ENCODE assay signal across 8 mouse cellular contexts in the genomic region with DNA sequence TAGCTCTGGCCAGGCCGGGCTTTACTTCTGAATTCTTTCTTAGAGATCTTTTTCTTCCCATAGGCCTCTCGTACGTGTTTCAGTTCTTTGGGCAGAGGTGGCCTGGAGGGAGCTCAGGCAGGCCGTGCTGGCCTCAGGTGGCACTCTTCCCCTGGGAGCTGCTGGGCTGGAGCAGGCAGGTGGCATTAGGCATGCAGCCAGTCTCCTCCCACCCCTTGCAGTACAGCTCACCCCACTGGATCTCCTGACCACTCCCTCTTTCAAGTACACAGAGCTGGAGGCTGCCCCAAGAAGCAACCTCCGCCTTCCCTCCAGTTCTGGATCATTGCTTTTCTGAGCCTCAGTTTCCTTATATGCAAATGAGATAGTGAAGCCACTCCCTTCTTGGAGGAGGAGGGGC. TPM values are rescaled to one million over a fixed set of nuclear protein-coding genes. Genes with fewer than 3 reads are reported as not detected.
A peak's percentile ranks its signal among the peaks of the same experiment; 100 is the strongest.
DNase-seq lines count a peak whose midpoint lies in the region; ATAC-seq lines count a peak whose summit lies in the region.

No protein-coding gene starts in this region.

- H3K9ac ChIP-seq in heart, embryonic 12.5 days: peak overlapping the region; percentile 17
- H3K9ac ChIP-seq in embryonic facial prominence, embryonic 13.5 days: no peak overlapping the region

- 39% methylated on average over 5 of the region's 5 CpGs for WGBS in heart, embryonic 12.5 days
- 28% methylated on average over 5 of the region's 5 CpGs for WGBS in embryonic facial prominence, embryonic 13.5 days

- no peaks in the 10 kb centered on the region for H3K36me3 ChIP-seq in heart, embryonic 12.5 days
- H3K36me3 ChIP-seq in embryonic facial prominence, embryonic 13.5 days: no peaks in the 10 kb centered on the region

- no peaks in the 10 kb centered on the region for H3K27me3 ChIP-seq in heart, embryonic 12.5 days (replicated peaks)
- 0 out of 2 replicates have a peak, but pooled peaks cover 2% of the 10 kb centered on the region for H3K27me3 ChIP-seq in embryonic facial prominence, embryonic 13.5 days

- 0 out of 2 replicates have a peak, but pooled peaks have one; percentile 15 for ATAC-seq in heart, embryonic 12.5 days (ENCODE audit: insufficient number of reproducible peaks, low FRiP score)
- no peak for ATAC-seq in embryonic facial prominence, embryonic 13.5 days (ENCODE audit: insufficient number of reproducible peaks, insufficient read depth, low FRiP score, low TSS enrichment, low read depth)

- peaks cover 72% of the 10 kb centered on the region for H3K4me1 ChIP-seq in heart, embryonic 12.5 days (replicated peaks)
- peaks cover 43% of the 10 kb centered on the region for H3K4me1 ChIP-seq in embryonic facial prominence, embryonic 13.5 days

- H3K4me3 ChIP-seq in heart, embryonic 12.5 days: no peak overlapping the region
- no peak overlapping the region for H3K4me3 ChIP-seq in embryonic facial prominence, embryonic 13.5 days

- no peak for DNase-seq in heart, adult 9 months (ENCODE audit: low spot score in 2 of 2)
- DNase-seq in kidney, adult 9 months: peak; percentile 84
- peak; percentile 88 for DNase-seq in lung, postnatal 36 days
- no peak for DNase-seq in c-Kit-positive CD71-positive TER-119-positive erythroid progenitor cells, embryonic 14.5 days (ENCODE audit: low spot score)
- no peak for DNase-seq in Muller cell, postnatal 12 days (ENCODE audit: inconsistent ontology term)
- no peak for DNase-seq in left cerebral cortex, postnatal 4 days

- H3K4me2 ChIP-seq in heart, embryonic 12.5 days: peak overlapping the region; percentile 39
- H3K4me2 ChIP-seq in embryonic facial prominence, embryonic 13.5 days: 0 out of 2 replicates have a peak overlapping the region, but pooled peaks have one; percentile 20

- H3K27ac ChIP-seq in heart, embryonic 12.5 days (ENCODE audit: poor library complexity, severe bottlenecking): no peak overlapping the region
- no peak overlapping the region for H3K27ac ChIP-seq in embryonic facial prominence, embryonic 13.5 days

- intact Hi-C loops in left cerebral cortex, postnatal 4 days (cut with DNase I): no loop called here

- no peaks in the 10 kb centered on the region for H3K9me3 ChIP-seq in heart, embryonic 12.5 days (replicated peaks)
- no peaks in the 10 kb centered on the region for H3K9me3 ChIP-seq in embryonic facial prominence, embryonic 13.5 days

RNA-seq across cellular contexts. Expression of a gene that starts 26.9 kb away (rescaled TPM):
- polyA plus RNA-seq in heart, embryonic 12.5 days (2016; fragmentation: Nextera tagmentation; extraction: Ambion mirVana): 1.3 and 1.5 TPM in 2 replicates
- polyA plus RNA-seq in embryonic facial prominence, embryonic 13.5 days (2015; fragmentation: Nextera tagmentation; extraction: Ambion mirVana): 2.2 and 2.4 TPM in 2 replicates
- total RNA-seq in left cerebral cortex, postnatal 4 days (2021): 10 to 100 TPM; 44.1 to 44.6 TPM

RNA-seq across cellular contexts. Expression of a gene that starts 37.2 kb away (rescaled TPM):
- 16.2 and 16.5 TPM in 2 replicates for polyA plus RNA-seq in heart, embryonic 12.5 days (2016; fragmentation: Nextera tagmentation; extraction: Ambion mirVana)
- polyA plus RNA-seq in embryonic facial prominence, embryonic 13.5 days (2015; fragmentation: Nextera tagmentation; extraction: Ambion mirVana): 0.91 and 1.4 TPM in 2 replicates
- total RNA-seq in left cerebral cortex, postnatal 4 days (2021): 1 to 10 TPM; 1.6 to 1.8 TPM

Comparison
In these comparisons a context has a peak if more than half of its experiments do, and no peak if none do; other contexts are left out.
1. DNase-seq: peak in kidney, adult 9 months (single experiment) and lung, postnatal 36 days (single experiment); none in heart, adult 9 months (0 of 2), c-Kit-positive CD71-positive TER-119-positive erythroid progenitor cells, embryonic 14.5 days (single experiment), Muller cell, postnatal 12 days (single experiment) and left cerebral cortex, postnatal 4 days (single experiment).